Mouse (Mus musculus): Measurements from ENCODE around the gene Olfr1080.
"Not testable (repeated sequence)": the region's sequence is repeated elsewhere in the genome, so short reads cannot be mapped to it uniquely, and the experiment has no call there.

The Olfr1080 gene

DNA sequence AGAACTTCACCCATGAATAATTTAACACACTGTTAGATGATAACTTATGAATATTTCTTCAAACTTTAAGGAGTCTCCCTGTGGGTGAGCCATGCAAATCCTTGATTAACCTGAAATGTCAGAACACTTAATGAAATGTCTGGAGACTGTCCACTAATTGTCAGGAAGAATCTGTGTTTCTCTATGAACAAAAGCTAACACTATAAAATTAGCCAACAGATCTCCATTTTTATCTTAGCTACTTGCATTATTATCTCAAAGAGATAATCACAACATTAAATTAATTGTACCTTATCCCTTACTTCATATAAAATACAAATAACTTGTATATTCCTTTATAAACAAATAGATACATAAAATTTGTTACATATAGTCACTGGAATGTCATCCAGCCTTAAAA lies at the start of gene Olfr1080:
Olfr1080 (minus strand) TSS at position 101 of the 400 bp plus-strand sequence.
- DNase-seq (ENCODE audit: extremely low read depth, insufficient read length, low spot score): not testable (repeated sequence)

DNA sequence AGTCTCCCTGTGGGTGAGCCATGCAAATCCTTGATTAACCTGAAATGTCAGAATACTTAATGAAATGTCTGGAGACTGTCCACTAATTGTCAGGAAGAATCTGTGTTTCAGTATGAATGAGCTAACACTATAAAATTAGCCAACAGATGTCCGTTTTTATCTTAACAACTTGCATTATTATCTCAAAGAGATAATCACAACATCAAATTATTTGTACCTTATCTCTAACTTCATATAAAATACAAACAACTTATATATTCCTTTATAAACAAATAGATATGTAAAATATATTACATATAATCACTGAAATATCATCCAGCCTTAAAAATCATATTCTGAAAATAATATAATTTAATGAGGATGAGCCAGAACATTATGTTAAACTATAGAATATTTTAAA lies 40.8 kb upstream of the Olfr1080 start, which contains the start of gene Olfr1082:
Olfr1082 (minus strand) TSS at position 101 of the 400 bp plus-strand sequence.
- DNase-seq (ENCODE audit: extremely low read depth, insufficient read length, low spot score): not testable (repeated sequence)

DNA sequence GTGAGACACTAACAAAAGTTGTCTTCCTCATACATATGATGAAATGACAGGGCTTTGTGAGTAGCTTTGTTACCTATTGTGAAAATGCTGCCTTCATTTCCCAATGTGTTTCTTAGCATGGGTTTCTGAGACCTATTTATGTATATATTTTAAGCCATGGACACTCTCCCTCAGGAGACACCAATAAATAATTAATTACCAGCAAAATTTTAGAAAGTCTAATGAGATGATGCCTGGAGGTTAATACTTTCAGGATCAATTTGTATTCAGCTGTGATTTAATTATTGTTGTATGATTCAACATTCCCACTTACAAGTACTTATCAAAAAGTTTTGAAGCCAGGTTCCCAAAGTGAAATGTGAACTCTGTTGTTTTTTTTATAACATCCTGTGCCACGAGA lies 15.7 kb downstream of the Olfr1080 start, which contains the start of gene Olfr1079:
Olfr1079 (minus strand) TSS at position 101 of the 400 bp plus-strand sequence.
- no peak for DNase-seq (ENCODE audit: extremely low read depth, insufficient read length, low spot score)

DNA sequence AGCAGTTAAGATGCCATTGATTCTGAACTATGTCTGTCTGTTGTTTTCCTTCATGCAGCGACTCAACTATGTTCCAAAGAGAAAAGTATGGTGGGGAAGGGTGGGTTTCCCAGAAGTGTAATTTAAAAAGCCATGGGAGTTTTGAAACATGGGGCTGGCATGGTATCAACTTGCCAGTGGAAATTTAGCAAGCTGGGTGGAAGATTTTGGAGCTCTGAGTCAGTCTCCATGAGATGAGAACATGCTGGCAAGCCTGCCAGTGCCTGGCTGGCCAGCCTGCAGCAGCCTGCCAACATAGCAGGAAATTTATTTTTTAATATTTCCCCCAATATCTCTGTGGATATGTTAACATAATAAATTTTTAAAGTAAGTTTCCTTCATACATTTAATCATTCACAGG lies 27.0 kb downstream of the Olfr1080 start:
- no peak for DNase-seq (ENCODE audit: extremely low read depth, insufficient read length, low spot score)

DNA sequence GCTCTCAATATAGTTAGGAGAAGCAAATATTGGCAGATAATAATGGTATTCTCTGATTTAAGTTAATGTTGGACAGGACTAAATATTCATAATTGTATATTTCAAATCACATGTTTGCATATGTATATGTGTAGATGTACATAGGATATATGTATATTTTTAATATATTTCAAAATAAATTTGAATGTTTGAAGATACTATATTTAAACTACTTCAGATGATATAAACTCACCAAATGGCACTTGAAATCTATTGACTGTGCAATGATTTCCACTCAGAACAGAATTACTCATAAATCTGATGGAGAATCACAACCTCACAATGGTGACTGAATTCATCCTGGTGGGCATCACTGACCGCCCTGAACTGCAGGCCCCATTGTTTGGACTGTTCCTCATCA lies 49.9 kb downstream of the Olfr1080 start, which contains the start of gene Olfr1076:
Olfr1076 (plus strand) TSS at position 301 of the 400 bp plus-strand sequence.
- no peak for DNase-seq (ENCODE audit: extremely low read depth, insufficient read length, low spot score)

Measured in 3134 (cell line).